Mouse (Mus musculus) adrenal gland, postnatal 4 days (tissue): ENCODE data around the gene Lrp2bp. TPM values are rescaled to one million over a fixed set of nuclear protein-coding genes. Genes with fewer than 3 reads are reported as not detected.

Source experiments
- DNase-seq, 2 experiments: peaks; one replicate each; pipeline ENCODE4 v3.0.0; 2021 to 2022; ENCODE audit warnings: low spot score in 2 of 2, mixed read lengths in 2 of 2
- long read RNA-seq, 2 experiments: library from polyadenylated mRNA; stranded (forward); transcript quantifications; one replicate each; pipeline ENCODE4 v2.0.0; 2021
- total RNA-seq, 2 experiments: library from RNA; stranded (reverse); gene quantifications; 2 replicates each; pipeline ENCODE4 v1.2.3; 2021

Lrp2bp gene
- under 1 TPM; 0.28 to 0.51 TPM for total RNA-seq
- long read RNA-seq, experiment 1, result 0 reads
- long read RNA-seq, experiment 2, result 0 reads

- DNase-seq, result no peak
These were observed at the start of gene Lrp2bp for GRCm38 (mm10) chr8:45999138-45999783. Gene Lrp2bp, plus strand, starts transcription at chr8:45999303.

GRCm38 (mm10) chr8:45950622-45951021 is 48.5 kb upstream of the Lrp2bp start:
- no peak for DNase-seq

GRCm38 (mm10) chr8:45970894-45971293 is 28.2 kb upstream of the Lrp2bp start:
- DNase-seq, result no peak

- DNase-seq, result no peak
These were observed 25.1 kb upstream of the Lrp2bp start for GRCm38 (mm10) chr8:45973988-45974505.

- peak; percentile 91 to 92 for DNase-seq
These were observed 23.8 kb upstream of the Lrp2bp start, which contains the start of the genes 1700029J07Rik and Ufsp2 for GRCm38 (mm10) chr8:45975126-45975836. Gene 1700029J07Rik, minus strand, starts transcription at chr8:45975252. Gene Ufsp2, plus strand, starts transcription at chr8:45975528.

- DNase-seq, result no peak
These were observed 23.1 kb upstream of the Lrp2bp start for GRCm38 (mm10) chr8:45975837-45976468.

- DNase-seq, result no peak
These were observed 12.4 kb upstream of the Lrp2bp start for GRCm38 (mm10) chr8:45986665-45987064.

GRCm38 (mm10) chr8:45988189-45988588 is 10.9 kb upstream of the Lrp2bp start:
- no peak for DNase-seq

GRCm38 (mm10) chr8:45990631-45991310 is 8.3 kb upstream of the Lrp2bp start:
- DNase-seq, result no peak

- DNase-seq, result no peak
These were observed 5.0 kb upstream of the Lrp2bp start for GRCm38 (mm10) chr8:45994111-45994510.

GRCm38 (mm10) chr8:45995576-45995975 is 3.5 kb upstream of the Lrp2bp start:
- DNase-seq, result no peak

- DNase-seq, result no peak
These were observed 875 bp upstream of the Lrp2bp start for GRCm38 (mm10) chr8:45998228-45998627.

GRCm38 (mm10) chr8:45999784-46000705 is 942 bp downstream of the Lrp2bp start:
- DNase-seq, result peak; percentile 96 to 98

- DNase-seq, result no peak
These were observed 6.5 kb downstream of the Lrp2bp start, which contains the start of gene Ankrd37 for GRCm38 (mm10) chr8:46005596-46005995. Gene Ankrd37, minus strand, starts transcription at chr8:46005707.

- no peak for DNase-seq
These were observed 8.1 kb downstream of the Lrp2bp start for GRCm38 (mm10) chr8:46007050-46007672.

GRCm38 (mm10) chr8:46010306-46010705 is 11.2 kb downstream of the Lrp2bp start:
- DNase-seq, result no peak

- no peak for DNase-seq
These were observed 11.9 kb downstream of the Lrp2bp start for GRCm38 (mm10) chr8:46010746-46011680.

GRCm38 (mm10) chr8:46022203-46022602 is 23.1 kb downstream of the Lrp2bp start:
- no peak for DNase-seq
